Mouse (Mus musculus) heart, adult 2 months (tissue): ENCODE data around the gene Gm10645.

Experiments
- CTCF ChIP-seq: fragments of 200-600 bp; IDR thresholded peaks from 2 replicates; pipeline ENCODE4 v1.8.1; 2022; ENCODE audit warnings: antibody characterized with exemption, mild to moderate bottlenecking, moderate library complexity
- EP300 ChIP-seq: fragments of 200-500 bp; IDR thresholded peaks from 2 replicates; pipeline ENCODE4 v1.6.1; 2011; ENCODE audit warnings: low read depth, low read length, control low read depth; ENCODE audit not compliant: insufficient read depth
- POLR2A ChIP-seq: fragments of 200-500 bp; IDR thresholded peaks from 2 replicates; pipeline ENCODE4 v1.6.1; 2011; ENCODE audit warnings: mild to moderate bottlenecking, low read depth, low read length, control low read depth; ENCODE audit not compliant: insufficient read depth

GRCm38 (mm10) chr8:83144601-83145000 is 21.4 kb downstream of the Gm10645 start:
- TF ChIP-seq CTCF (no peak), EP300 (no peak), POLR2A (no peak)
